Mouse (Mus musculus): Measurements from ENCODE around the gene Zfp651.

The Zfp651 gene

GRCm38 (mm10) chr9:121762761-121763160 lies 3.6 kb downstream of the Zfp651 start:
- DNase-seq, result no peak

- DNase-seq, result no peak
Observed at GRCm38 (mm10) chr9:121763716-121764115, 4.6 kb downstream of the Zfp651 start.

GRCm38 (mm10) chr9:121765166-121765855 lies 6.2 kb downstream of the Zfp651 start:
- no peak for DNase-seq

- no peak for DNase-seq
Observed at GRCm38 (mm10) chr9:121772412-121772811, 13.3 kb downstream of the Zfp651 start.

- no peak for DNase-seq
Observed at GRCm38 (mm10) chr9:121775951-121776350, 16.8 kb downstream of the Zfp651 start.

- DNase-seq, result no peak
Observed at GRCm38 (mm10) chr9:121776511-121776910, 17.4 kb downstream of the Zfp651 start.

GRCm38 (mm10) chr9:121777484-121778065 lies 18.4 kb downstream of the Zfp651 start, which contains the start of gene Klhl40:
Klhl40 (plus strand) TSS chr9:121777607.
- no peak for DNase-seq

- no peak for DNase-seq
Observed at GRCm38 (mm10) chr9:121778066-121778624, 19.0 kb downstream of the Zfp651 start.

GRCm38 (mm10) chr9:121784801-121785200 lies 25.7 kb downstream of the Zfp651 start:
- DNase-seq, result no peak

GRCm38 (mm10) chr9:121785261-121785660 lies 26.1 kb downstream of the Zfp651 start:
- no peak for DNase-seq

- DNase-seq, result no peak
Observed at GRCm38 (mm10) chr9:121786359-121786758, 27.2 kb downstream of the Zfp651 start.

GRCm38 (mm10) chr9:121791206-121791605 lies 32.1 kb downstream of the Zfp651 start:
- peak; percentile 70 for DNase-seq

- DNase-seq, result peak; percentile 25
Observed at GRCm38 (mm10) chr9:121791757-121792521, 32.8 kb downstream of the Zfp651 start, which contains the start of gene Hhatl. Hhatl (minus strand) TSS chr9:121792507.

GRCm38 (mm10) chr9:121794972-121795539 lies 35.9 kb downstream of the Zfp651 start:
- DNase-seq, result peak; percentile 61

GRCm38 (mm10) chr9:121797722-121798121 lies 38.6 kb downstream of the Zfp651 start:
- peak; percentile 67 for DNase-seq

- DNase-seq, result no peak
Observed at GRCm38 (mm10) chr9:121798887-121799520, 39.9 kb downstream of the Zfp651 start.

GRCm38 (mm10) chr9:121802747-121803146 lies 43.6 kb downstream of the Zfp651 start:
- DNase-seq, result no peak

- no peak for DNase-seq
Observed at GRCm38 (mm10) chr9:121807546-121807945, 48.4 kb downstream of the Zfp651 start.

- DNase-seq, result no peak
Observed at GRCm38 (mm10) chr9:121807947-121808346, 48.8 kb downstream of the Zfp651 start.

- no peak for DNase-seq
Observed at GRCm38 (mm10) chr9:121808511-121808910, 49.4 kb downstream of the Zfp651 start.

GRCm38 (mm10) chr9:121810081-121810821 lies 51.1 kb downstream of the Zfp651 start:
- DNase-seq, result no peak

GRCm38 (mm10) chr9:121815183-121815582 lies 56.1 kb downstream of the Zfp651 start:
- no peak for DNase-seq

All from kidney, adult 18-20 months (tissue).